Mouse (Mus musculus) large intestine, adult 2 months (tissue): ENCODE results near the gene Gata2. TPM values are rescaled to one million over a fixed set of nuclear protein-coding genes. Genes with fewer than 3 reads are reported as not detected.
"Not testable (repeated sequence)": the region's sequence is repeated elsewhere in the genome, so short reads cannot be mapped to it uniquely, and the experiment has no call there.

Experiments used
- DNase-seq: peaks from one replicate; pipeline ENCODE4 v3.0.0-alpha.2; 2012; ENCODE audit warnings: low read depth, low spot score
- WGBS: fragments of 180-500 bp; shearing (Covaris S2); methylation state at CpG from one replicate; pipeline ENCODE4 v1.1.7; 2018; 5-methylcytosine and 5-hydroxymethylcytosine counted together
- polyA plus RNA-seq: library from polyadenylated mRNA; depleted of rRNA; stranded (reverse); fragments of >200 nt; gene quantifications from 2 replicates; pipeline ENCODE4 v1.2.3, GENCODE M21; 2012; rRNA removed

Gene Gata2
- polyA plus RNA-seq = 1.7 and 2.6 TPM in 2 replicates

GRCm38 (mm10) chr6:88193433-88194052, at the start of gene Gata2:
Gene Gata2, plus strand, starts transcription at chr6:88193891.
- 2% methylated on average over 57 of the region's 57 CpGs for WGBS
- DNase-seq = no peak

- no peak for DNase-seq
- 77% methylated on average over 4 of the region's 4 CpGs for WGBS
Measured at GRCm38 (mm10) chr6:88145793-88146192, 47.9 kb upstream of the Gata2 start.

- no peak for DNase-seq
- 72% methylated on average over 8 of the region's 8 CpGs for WGBS
Measured at GRCm38 (mm10) chr6:88146576-88146975, 47.1 kb upstream of the Gata2 start.

GRCm38 (mm10) chr6:88147411-88148003, 46.2 kb upstream of the Gata2 start:
- no peak for DNase-seq
- WGBS = 60% methylated on average over 16 of the region's 16 CpGs

GRCm38 (mm10) chr6:88151335-88151734, 42.4 kb upstream of the Gata2 start:
- WGBS = 69% methylated on average over 4 of the region's 4 CpGs
- DNase-seq = no peak

- WGBS = 70% methylated on average over 14 of the region's 14 CpGs
- DNase-seq = no peak
Measured at GRCm38 (mm10) chr6:88152127-88152705, 41.5 kb upstream of the Gata2 start.

GRCm38 (mm10) chr6:88152979-88153378, 40.7 kb upstream of the Gata2 start:
- no peak for DNase-seq
- WGBS = 71% methylated on average over 6 of the region's 6 CpGs

GRCm38 (mm10) chr6:88155614-88156013, 38.1 kb upstream of the Gata2 start:
- WGBS = 68% methylated on average over 6 of the region's 6 CpGs

GRCm38 (mm10) chr6:88158790-88159189, 34.9 kb upstream of the Gata2 start:
- WGBS = 80% methylated on average over 5 of the region's 5 CpGs

More at GRCm38 (mm10) chr6:88155614-88156013, 38.1 kb upstream of the Gata2 start:
- DNase-seq = not testable (repeated sequence)

GRCm38 (mm10) chr6:88166054-88166453, 27.6 kb upstream of the Gata2 start:
- DNase-seq = no peak
- WGBS = 91% methylated on average over 9 of the region's 9 CpGs

More at GRCm38 (mm10) chr6:88158790-88159189, 34.9 kb upstream of the Gata2 start:
- no peak for DNase-seq

GRCm38 (mm10) chr6:88174191-88174590, 19.5 kb upstream of the Gata2 start:
- 92% methylated on average over 3 of the region's 3 CpGs for WGBS
- no peak for DNase-seq

GRCm38 (mm10) chr6:88174676-88175075, 19.0 kb upstream of the Gata2 start:
- WGBS = 89% methylated on average over 2 of the region's 2 CpGs
- no peak for DNase-seq

GRCm38 (mm10) chr6:88184671-88185070, 9.0 kb upstream of the Gata2 start:
- no peak for DNase-seq
- 66% methylated on average over 4 of the region's 4 CpGs for WGBS

- DNase-seq = no peak
- WGBS = 65% methylated on average over 6 of the region's 6 CpGs
Measured at GRCm38 (mm10) chr6:88188148-88188547, 5.5 kb upstream of the Gata2 start.

- 1% methylated on average over 56 of the region's 56 CpGs for WGBS
- no peak for DNase-seq
Measured at GRCm38 (mm10) chr6:88189312-88190042, 4.2 kb upstream of the Gata2 start.

- 11% methylated on average over 13 of the region's 13 CpGs for WGBS
- DNase-seq = no peak
Measured at GRCm38 (mm10) chr6:88190043-88190309, 3.7 kb upstream of the Gata2 start.

GRCm38 (mm10) chr6:88190310-88191023, 3.2 kb upstream of the Gata2 start:
- DNase-seq = no peak
- 21% methylated on average over 49 of the region's 49 CpGs for WGBS

GRCm38 (mm10) chr6:88191024-88191365, 2.7 kb upstream of the Gata2 start:
- no peak for DNase-seq
- 44% methylated on average over 6 of the region's 6 CpGs for WGBS

GRCm38 (mm10) chr6:88191411-88192070, 2.1 kb upstream of the Gata2 start:
- WGBS = 36% methylated on average over 4 of the region's 4 CpGs
- DNase-seq = no peak

- 22% methylated on average over 8 of the region's 8 CpGs for WGBS
- no peak for DNase-seq
Measured at GRCm38 (mm10) chr6:88192756-88193155, 935 bp upstream of the Gata2 start.
